Mouse (Mus musculus): ENCODE data around the gene Ddx39. TPM values are rescaled to one million over a fixed set of nuclear protein-coding genes. Genes with fewer than 3 reads are reported as not detected.

Gene Ddx39
- polyA plus RNA-seq, 1 experiment from 2014 or later, result 106 TPM

GRCm38 (mm10) chr8:83773452-83773846, 58.5 kb downstream of the Ddx39 start:
- Histone ChIP-seq H3K9me3 (ENCODE audit: control insufficient read depth, low read length) (no peaks in the 10 kb centered on the region), H3K4me1 (ENCODE audit: control insufficient read depth, insufficient read depth, low read length) (peaks cover 5% of the 10 kb centered on the region), H3K9ac (ENCODE audit: low read depth, low read length) (0 out of 2 replicates have a peak overlapping the region, but pooled peaks have one; percentile 47), H3K27me3 (replicated peaks; ENCODE audit: control insufficient read depth, insufficient read depth, low read length) (no peaks in the 10 kb centered on the region), H3K27ac (replicated peaks; ENCODE audit: low read depth, low read length) (no peak overlapping the region), H3K4me2 (ENCODE audit: low read depth, low read length) (peak overlapping the region; percentile 70), H3K36me3 (ENCODE audit: control insufficient read depth, insufficient read depth, low read length) (no peaks in the 10 kb centered on the region), H3K4me3 (ENCODE audit: low read depth, low read length) (peak overlapping the region; percentile 36)
- DNase-seq (ENCODE audit: low spot score), result no peak
- 50% methylated on average over 6 of the region's 6 CpGs for WGBS
- ATAC-seq (ENCODE audit: low read depth), result no peak

DNA sequence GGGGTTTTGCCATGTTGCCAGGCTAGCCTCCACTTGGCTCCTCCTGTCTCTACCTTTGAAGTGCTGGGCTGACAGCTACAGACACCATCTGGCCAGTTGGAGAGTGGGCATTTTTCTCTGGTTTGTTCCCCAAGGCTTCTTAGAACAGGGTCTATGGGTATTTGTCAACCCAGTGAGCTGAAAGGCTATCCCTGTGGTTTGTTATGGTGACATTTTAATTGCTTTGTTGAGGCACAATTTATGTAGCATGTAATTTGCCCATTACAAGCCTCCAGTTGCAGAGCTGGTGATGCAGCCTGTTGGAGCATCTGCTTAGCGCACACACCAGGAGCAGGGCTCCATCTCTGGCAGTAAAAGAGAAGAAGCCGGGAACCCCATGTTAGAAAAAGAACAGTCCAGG, 59.2 kb downstream of the Ddx39 start:
- H3K27ac ChIP-seq (replicated peaks; ENCODE audit: low read depth, low read length), result no peak overlapping the region
- no peak overlapping the region for H3K9ac ChIP-seq (ENCODE audit: low read depth, low read length)
- no peaks in the 10 kb centered on the region for H3K27me3 ChIP-seq (replicated peaks; ENCODE audit: control insufficient read depth, insufficient read depth, low read length)
- H3K4me1 ChIP-seq (ENCODE audit: control insufficient read depth, insufficient read depth, low read length), result peaks cover 5% of the 10 kb centered on the region
- no peak for ATAC-seq (ENCODE audit: low read depth)
- WGBS, result 78% methylated on average over 2 of the region's 2 CpGs
- DNase-seq (ENCODE audit: low spot score), result no peak
- H3K4me2 ChIP-seq (ENCODE audit: low read depth, low read length), result no peak overlapping the region
- H3K36me3 ChIP-seq (ENCODE audit: control insufficient read depth, insufficient read depth, low read length), result no peaks in the 10 kb centered on the region
- no peaks in the 10 kb centered on the region for H3K9me3 ChIP-seq (ENCODE audit: control insufficient read depth, low read length)
- no peak overlapping the region for H3K4me3 ChIP-seq (ENCODE audit: low read depth, low read length)

Small RNA genes lying within 50 kb of the gene (microRNA-seq; reads per million reads assigned to microRNA genes)
- gene Mir1668 (ENCODE audit: borderline number of aligned reads), result 0.66 reads per million

Other genes starting within 250 kb of the Ddx39 start
- 0.16 and 0.19 TPM in 2 replicates for gene Olfr370, start 179.4 kb upstream of the Ddx39 start, polyA plus RNA-seq (2014; fragmentation: Nextera tagmentation; extraction: Ambion mirVana)
- gene Ndufb7, start 148.5 kb upstream of the Ddx39 start, polyA plus RNA-seq (2014; fragmentation: Nextera tagmentation; extraction: Ambion mirVana), result 315 and 324 TPM in 2 replicates
- gene Tecr, start 107.2 kb upstream of the Ddx39 start, polyA plus RNA-seq (2014; fragmentation: Nextera tagmentation; extraction: Ambion mirVana), result 497 and 529 TPM in 2 replicates
- 47.2 and 47.5 TPM in 2 replicates for gene Dnajb1, start 107.0 kb upstream of the Ddx39 start, polyA plus RNA-seq (2014; fragmentation: Nextera tagmentation; extraction: Ambion mirVana)
- 107 and 131 TPM in 2 replicates for gene Gipc1, start 62.5 kb upstream of the Ddx39 start, polyA plus RNA-seq (2014; fragmentation: Nextera tagmentation; extraction: Ambion mirVana)
- 1.0 and 1.2 TPM in 2 replicates for gene Ptger1, start 48.5 kb upstream of the Ddx39 start, polyA plus RNA-seq (2014; fragmentation: Nextera tagmentation; extraction: Ambion mirVana)
- 26.1 and 30.4 TPM in 2 replicates for gene Pkn1, start 16.0 kb upstream of the Ddx39 start, polyA plus RNA-seq (2014; fragmentation: Nextera tagmentation; extraction: Ambion mirVana)
- gene Adgre5, start 26.1 kb downstream of the Ddx39 start, polyA plus RNA-seq (2014; fragmentation: Nextera tagmentation; extraction: Ambion mirVana), result 43.1 and 45.8 TPM in 2 replicates
- gene Adgrl1, start 184.9 kb downstream of the Ddx39 start, polyA plus RNA-seq (2014; fragmentation: Nextera tagmentation; extraction: Ambion mirVana), result 25.1 and 31.7 TPM in 2 replicates
- gene Gm10644, start 240.0 kb downstream of the Ddx39 start, polyA plus RNA-seq (2014; fragmentation: Nextera tagmentation; extraction: Ambion mirVana), result 0.48 and 0.82 TPM in 2 replicates
- gene Asf1b, start 240.3 kb downstream of the Ddx39 start, polyA plus RNA-seq (2014; fragmentation: Nextera tagmentation; extraction: Ambion mirVana), result 63.9 and 68.8 TPM in 2 replicates

Data from embryonic facial prominence, embryonic 14.5 days (tissue).